Mouse (Mus musculus): ENCODE measurements at regions not wholly inside any gene's neighbourhood (a gene's known extent, or its start where the extent isn't known, plus 50 kb on each side); places are given as distances from the start of the nearest gene placed in this dataset.

DNA sequence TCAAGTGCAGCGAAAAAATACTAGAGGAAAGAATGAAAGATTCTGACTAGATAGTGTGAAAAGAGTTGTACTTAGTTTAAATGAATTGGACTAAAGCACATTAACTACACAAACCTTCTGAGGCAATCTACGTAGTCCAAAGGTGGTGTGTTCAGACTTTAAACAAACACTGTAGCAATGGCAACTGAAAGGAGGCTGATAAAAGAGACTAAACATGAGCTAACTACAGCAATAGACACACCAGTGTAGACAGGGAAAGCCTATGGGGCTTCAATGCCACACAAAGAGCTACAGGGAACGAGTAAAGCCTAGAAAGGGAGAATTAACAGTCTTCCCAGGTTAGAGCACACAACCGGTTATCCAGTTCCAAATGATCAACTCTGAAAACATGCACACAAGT is 90.2 kb upstream of the Hand2 start:
- Histone ChIP-seq H3K27ac (ENCODE audit: control insufficient read depth, insufficient read depth, low read depth, low read length) (no peak overlapping the region), H3K36me3 (ENCODE audit: control insufficient read depth, insufficient read depth, low read length) (no peaks in the 10 kb centered on the region), H3K27me3 (ENCODE audit: control insufficient read depth, insufficient read depth, low read length) (no peaks in the 10 kb centered on the region), H3K4me3 (ENCODE audit: control insufficient read depth, low read depth, low read length) (no peak overlapping the region), H3K4me1 (ENCODE audit: control insufficient read depth, insufficient read depth, low read length) (no peaks in the 10 kb centered on the region)
- TF ChIP-seq POLR2A (IDR thresholded peaks at IDR 0.05; ENCODE audit: control insufficient read depth, low read depth, low read length) (no peak), CTCF (IDR thresholded peaks at IDR 0.05; ENCODE audit: control insufficient read depth, insufficient read depth, insufficient replicate concordance, low read depth, low read length) (no peak)

DNA sequence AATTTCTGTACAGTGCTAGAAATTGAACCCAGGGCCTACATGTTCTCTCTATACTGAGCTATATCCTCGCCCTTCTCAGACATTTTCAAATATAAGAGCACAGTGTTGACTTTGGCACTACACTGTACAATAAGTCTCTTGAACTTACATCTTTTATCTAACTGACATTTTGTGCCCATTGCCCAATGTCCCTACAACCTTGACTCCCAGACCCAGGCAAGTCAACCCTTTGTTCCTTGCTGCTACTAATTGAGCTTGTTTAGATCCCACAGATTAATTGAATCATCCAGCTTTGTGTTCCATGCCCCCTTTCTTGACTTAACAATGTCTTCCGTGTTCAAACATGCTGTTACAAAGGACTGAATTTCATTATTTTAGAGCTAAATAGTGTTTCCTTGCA is 78.5 kb upstream of the Hand2 start:
- Histone ChIP-seq H3K4me3 (ENCODE audit: control insufficient read depth, low read depth, low read length) (no peak overlapping the region), H3K27me3 (ENCODE audit: control insufficient read depth, insufficient read depth, low read length) (no peaks in the 10 kb centered on the region), H3K4me1 (ENCODE audit: control insufficient read depth, insufficient read depth, low read length) (no peaks in the 10 kb centered on the region), H3K27ac (ENCODE audit: control insufficient read depth, insufficient read depth, low read depth, low read length) (no peak overlapping the region), H3K36me3 (ENCODE audit: control insufficient read depth, insufficient read depth, low read length) (no peaks in the 10 kb centered on the region)
- TF ChIP-seq POLR2A (IDR thresholded peaks at IDR 0.05; ENCODE audit: control insufficient read depth, low read depth, low read length) (no peak), CTCF (IDR thresholded peaks at IDR 0.05; ENCODE audit: control insufficient read depth, insufficient read depth, insufficient replicate concordance, low read depth, low read length) (no peak)

DNA sequence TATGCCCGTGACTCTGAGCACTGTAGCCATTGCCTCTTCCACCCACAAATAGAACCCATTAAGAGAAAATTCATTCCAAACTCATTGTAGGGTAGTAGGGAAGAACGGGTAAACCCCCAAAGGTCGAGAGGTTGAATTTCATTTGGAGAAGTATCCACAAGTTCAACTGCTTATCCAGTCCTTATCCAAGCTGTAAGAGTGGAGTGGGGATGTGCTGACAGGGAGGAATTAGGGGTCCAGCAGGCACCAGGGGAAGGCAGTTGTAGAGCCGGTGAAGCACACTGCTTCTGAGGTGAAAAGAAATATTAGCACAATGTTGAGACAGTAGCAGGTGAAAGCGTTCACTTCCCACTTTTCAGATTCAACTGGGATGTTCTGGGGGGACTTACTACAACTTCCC is 71.7 kb upstream of the Hand2 start:
- Histone ChIP-seq H3K4me1 (ENCODE audit: control insufficient read depth, insufficient read depth, low read length) (no peaks in the 10 kb centered on the region), H3K27ac (ENCODE audit: control insufficient read depth, insufficient read depth, low read depth, low read length) (no peak overlapping the region), H3K4me3 (ENCODE audit: control insufficient read depth, low read depth, low read length) (no peak overlapping the region), H3K36me3 (ENCODE audit: control insufficient read depth, insufficient read depth, low read length) (no peaks in the 10 kb centered on the region), H3K27me3 (ENCODE audit: control insufficient read depth, insufficient read depth, low read length) (no peaks in the 10 kb centered on the region)
- no peak for TF ChIP-seq CTCF (IDR thresholded peaks at IDR 0.05; ENCODE audit: control insufficient read depth, insufficient read depth, insufficient replicate concordance, low read depth, low read length)
